Mouse (Mus musculus) testis, adult 2 months (tissue): ENCODE data around the gene Nanos2.

ENCODE experiments used
- CTCF ChIP-seq: fragments of 200-500 bp; IDR thresholded peaks from 2 replicates; pipeline ENCODE4 v1.5.1; 2012; ENCODE audit warnings: low read depth, mild to moderate bottlenecking, inconsistent platforms, low read length, moderate library complexity; ENCODE audit not compliant: control insufficient read depth, insufficient read depth, insufficient replicate concordance
- POLR2A ChIP-seq: fragments of 200-500 bp; IDR thresholded peaks from 2 replicates; pipeline ENCODE4 v1.6.1; 2012; ENCODE audit warnings: low read depth, mild to moderate bottlenecking, inconsistent platforms, low read length, moderate library complexity; ENCODE audit not compliant: control insufficient read depth

GRCm38 (mm10) chr7:18991660-18992293, 4.6 kb downstream of the Nanos2 start:
- TF ChIP-seq POLR2A (no peak; the same call in 1 of the 2 replicates), CTCF (no peak)
